Mouse (Mus musculus) spleen, postnatal 10 days (tissue): ENCODE results near the gene Scn8a.

Experiments used
- DNase-seq, 2 experiments: peaks; one replicate each; pipeline ENCODE4 v3.0.0; 2021 to 2022; ENCODE audit warnings: low spot score in 2 of 2

Gene Scn8a

GRCm38 (mm10) chr15:100879073-100879472, 9.4 kb downstream of the Scn8a start:
- DNase-seq: no peak

GRCm38 (mm10) chr15:100881385-100881784, 11.7 kb downstream of the Scn8a start:
- DNase-seq: no peak

DNA sequence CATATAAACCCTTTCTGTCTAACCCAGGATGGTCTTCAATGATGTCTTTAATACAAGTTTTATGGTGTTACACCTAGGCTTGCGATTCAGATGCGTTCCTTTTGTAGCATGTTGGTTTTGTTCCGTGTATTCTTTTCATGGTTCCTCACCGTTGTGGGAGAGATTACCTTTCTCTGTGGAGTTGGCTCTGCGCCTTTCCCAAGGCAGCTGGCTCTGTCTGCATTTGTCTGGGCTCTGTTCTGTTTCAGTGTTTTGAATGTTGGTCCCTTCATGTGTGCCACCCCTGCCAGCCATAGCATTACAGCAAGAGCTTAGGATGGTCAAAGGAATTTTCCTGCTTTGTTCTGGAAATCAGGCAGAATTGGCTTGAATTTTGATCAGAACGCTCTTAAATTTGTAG, 14.8 kb downstream of the Scn8a start:
- no peak for DNase-seq

DNA sequence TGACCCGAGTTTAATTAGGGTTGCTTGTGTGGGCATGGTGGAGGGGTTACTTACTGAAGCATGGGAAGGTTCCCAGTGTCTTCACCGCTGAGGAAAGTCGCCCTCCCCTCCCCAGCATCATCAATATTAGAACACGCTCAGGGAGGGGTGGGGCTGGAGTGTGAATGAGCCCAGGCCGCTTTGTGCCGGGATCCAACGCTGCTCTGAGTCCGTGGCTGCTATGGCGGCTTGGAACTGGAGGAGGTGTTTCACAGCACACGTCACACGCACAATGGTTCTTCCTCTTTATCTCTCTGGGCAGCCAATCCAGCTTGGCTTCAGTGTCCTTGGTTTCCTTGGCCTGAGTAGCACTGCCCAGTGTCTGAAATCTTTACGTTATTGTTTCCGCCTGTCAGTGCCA, 22.3 kb downstream of the Scn8a start:
- no peak for DNase-seq

DNA sequence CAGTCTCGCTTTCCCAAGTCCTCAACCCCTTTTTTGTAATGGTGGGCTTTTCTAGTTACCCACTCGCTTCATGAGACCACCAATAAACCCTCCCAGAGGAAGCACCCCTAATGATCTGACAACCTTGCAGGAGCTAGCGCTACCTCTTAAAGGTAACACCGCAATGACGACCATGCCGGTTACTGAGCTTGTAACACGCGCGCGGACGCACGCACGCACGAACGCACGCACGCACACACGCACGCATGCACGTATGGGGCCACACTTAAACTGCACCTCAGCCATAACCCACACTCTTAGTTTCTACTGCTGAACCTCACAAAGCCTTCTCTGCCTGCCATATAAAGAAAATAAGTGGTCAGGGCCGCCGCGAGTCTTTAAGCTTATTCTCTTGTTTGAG, 26.8 kb downstream of the Scn8a start:
- no peak for DNase-seq

DNA sequence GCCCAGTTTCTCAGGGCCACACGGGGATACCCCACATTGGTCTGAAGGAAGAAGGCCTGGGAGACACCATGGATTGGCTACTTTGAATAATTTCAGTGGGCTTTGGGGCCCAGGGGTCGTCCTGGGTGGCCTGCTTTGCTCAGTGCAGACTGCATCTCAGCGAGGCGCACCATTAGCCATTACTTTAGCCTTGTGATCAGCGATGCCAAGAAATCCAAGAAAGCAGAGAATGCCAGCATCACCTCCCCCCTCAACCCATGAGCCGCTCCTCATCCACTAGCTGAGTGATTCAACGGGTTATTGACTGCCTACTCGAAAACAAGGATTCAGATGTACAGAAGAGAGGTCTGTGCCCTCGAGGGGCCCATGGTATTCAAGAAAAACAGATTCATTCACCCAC, 34.2 kb downstream of the Scn8a start:
- no peak for DNase-seq

DNA sequence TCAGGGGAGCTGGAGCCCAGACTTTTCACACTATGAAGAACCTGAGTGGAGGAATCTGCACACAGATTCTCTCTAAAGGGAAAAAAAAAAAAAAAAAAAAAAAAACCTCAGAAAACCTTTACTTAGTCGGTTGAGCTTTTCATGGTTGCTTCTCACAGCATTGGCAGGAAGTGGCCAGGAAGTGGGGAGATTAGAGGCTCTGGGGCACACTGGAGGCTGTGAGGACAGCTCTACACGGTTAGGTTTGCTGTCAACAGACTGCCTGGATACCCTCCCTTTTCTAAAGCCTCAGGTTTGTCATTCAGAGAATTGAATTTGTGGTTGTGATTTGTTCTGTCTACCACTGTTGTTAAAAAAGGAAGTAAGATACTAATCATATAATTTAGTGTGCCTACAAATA, 35.3 kb downstream of the Scn8a start:
- DNase-seq: peak in 1 of 2 experiments; percentile 53

GRCm38 (mm10) chr15:100905751-100906150, 36.1 kb downstream of the Scn8a start:
- DNase-seq: no peak

- DNase-seq: no peak
These were observed 39.2 kb downstream of the Scn8a start for GRCm38 (mm10) chr15:100908817-100909216.

- no peak for DNase-seq
These were observed 40.1 kb downstream of the Scn8a start for GRCm38 (mm10) chr15:100909734-100910163.

DNA sequence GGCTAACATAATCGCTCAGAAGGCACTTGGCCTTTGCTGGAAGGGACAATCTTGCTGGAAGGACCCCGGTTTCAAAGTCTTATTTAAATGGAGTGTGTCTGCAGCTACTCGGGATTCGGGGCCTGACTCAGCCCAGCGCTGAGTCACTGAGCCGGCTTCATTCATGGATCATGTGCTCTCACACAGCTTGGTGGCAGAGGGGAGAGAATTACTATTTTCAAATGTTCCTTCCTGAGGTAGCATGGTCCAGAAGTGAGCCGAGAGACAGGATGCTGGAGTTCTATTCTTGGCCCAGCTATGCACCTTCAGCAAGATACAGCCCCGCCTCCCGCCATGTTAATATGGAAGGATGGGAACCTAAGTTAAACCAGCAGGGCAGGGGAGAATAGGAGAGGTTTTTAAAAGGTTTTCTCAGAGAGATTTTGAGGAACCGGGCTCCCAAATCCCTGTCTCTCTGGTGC, 40.8 kb downstream of the Scn8a start:
- no peak for DNase-seq

DNA sequence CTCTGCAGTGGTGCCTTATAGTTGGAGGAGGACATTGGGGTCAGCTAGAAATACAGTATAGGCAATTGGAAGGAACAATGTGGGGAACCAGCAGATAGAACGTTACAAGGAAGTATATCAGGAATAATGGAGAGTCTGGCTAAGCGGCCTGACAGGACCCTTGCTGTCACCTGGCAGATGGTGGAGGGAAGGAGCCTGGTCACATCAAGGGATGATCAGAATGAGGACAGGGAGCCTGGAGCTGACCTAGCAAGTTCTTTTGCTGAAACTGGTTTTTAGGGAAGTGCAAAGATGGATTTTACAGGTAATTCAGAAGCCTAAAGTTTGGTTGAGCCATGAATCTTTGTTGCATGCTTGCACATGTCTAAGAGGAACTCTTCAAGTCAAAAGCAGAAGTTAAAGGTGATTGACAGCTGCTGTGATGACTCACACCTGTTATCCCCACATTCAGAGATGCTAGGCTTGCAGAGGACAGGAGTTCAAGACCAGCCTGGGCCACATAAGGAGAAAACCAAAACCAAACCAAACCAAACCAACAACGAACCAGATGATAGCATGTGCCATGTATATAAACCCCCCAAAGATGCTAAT, 43.1 kb downstream of the Scn8a start:
- DNase-seq: no peak

DNA sequence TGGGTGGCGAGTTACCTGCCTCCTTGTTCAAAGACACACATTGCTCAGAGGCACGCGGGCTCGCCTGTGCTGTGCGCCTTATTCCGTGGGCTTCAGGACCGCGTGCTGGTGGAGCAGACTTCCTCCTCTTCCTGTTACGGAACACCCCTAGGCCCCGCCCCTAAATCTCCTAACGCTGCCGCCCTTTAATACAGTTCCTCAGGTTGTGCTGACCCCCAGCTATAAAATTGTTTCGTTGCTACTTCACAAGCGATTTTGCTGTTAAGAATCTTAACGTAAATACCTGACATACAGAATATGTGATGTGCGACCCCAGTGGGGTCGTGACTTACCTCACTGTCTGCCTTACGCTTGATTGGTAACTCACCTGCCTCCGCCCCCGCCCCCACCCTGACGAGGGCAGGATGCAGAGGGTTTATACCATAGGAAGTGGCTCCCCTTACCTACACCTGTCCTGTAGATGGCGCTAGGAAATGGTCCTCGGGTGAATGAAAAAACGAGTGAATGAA, 45.1 kb downstream of the Scn8a start:
- DNase-seq: peak in 1 of 2 experiments; percentile 23

DNA sequence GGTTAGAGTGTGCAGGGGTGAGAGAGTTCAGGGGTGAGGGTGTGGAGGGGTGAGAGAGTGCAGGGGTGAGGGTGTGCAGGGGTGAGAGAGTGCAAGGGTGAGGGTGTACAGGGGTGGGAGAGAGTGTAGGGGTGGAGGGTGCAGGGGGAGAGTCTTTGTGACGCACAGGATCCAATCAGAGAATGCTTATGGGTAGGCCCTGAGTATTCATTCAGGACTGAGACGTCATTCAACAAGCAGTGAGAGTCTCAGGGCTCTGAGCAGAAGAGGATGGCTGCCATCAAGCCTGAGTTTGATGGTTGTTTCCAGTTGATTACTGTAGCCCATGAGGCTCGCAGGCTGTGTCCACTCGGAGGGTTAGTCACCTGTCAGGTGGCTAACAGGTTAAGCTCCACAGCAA, 48.4 kb downstream of the Scn8a start:
- no peak for DNase-seq

- no peak for DNase-seq
These were observed 52.6 kb downstream of the Scn8a start for GRCm38 (mm10) chr15:100922210-100922609.

DNA sequence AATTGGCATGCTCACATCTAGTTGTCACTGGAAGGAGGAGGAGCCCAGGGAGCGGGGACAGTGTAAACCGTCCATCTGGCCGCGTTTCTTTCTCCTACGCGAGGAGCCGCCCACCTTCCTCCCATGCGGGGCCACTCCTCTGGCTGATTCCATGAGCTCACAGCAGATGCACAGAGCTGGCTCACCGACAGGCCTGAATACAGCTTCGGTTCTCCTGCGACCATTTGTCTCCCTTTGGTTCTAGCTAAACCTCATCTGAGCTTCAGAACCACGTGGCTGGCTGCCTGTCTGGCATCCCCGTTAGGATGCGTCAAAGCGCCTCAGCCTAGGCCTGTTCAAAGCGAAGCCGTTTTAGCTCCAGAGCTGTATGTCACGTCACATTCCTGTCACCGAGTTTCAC, 53.8 kb downstream of the Scn8a start:
- DNase-seq: no peak

GRCm38 (mm10) chr15:100924941-100925340, 55.3 kb downstream of the Scn8a start:
- no peak for DNase-seq

- DNase-seq: no peak
These were observed 60.8 kb downstream of the Scn8a start for GRCm38 (mm10) chr15:100930477-100930876.

GRCm38 (mm10) chr15:100936176-100936575, 66.5 kb downstream of the Scn8a start:
- DNase-seq: no peak

- DNase-seq: no peak
These were observed 78.7 kb downstream of the Scn8a start for GRCm38 (mm10) chr15:100948383-100948782.

GRCm38 (mm10) chr15:100949169-100949568, 79.5 kb downstream of the Scn8a start:
- no peak for DNase-seq

- no peak for DNase-seq
These were observed 81.8 kb downstream of the Scn8a start for GRCm38 (mm10) chr15:100951491-100951890.

- DNase-seq: no peak
These were observed 82.6 kb downstream of the Scn8a start for GRCm38 (mm10) chr15:100952292-100952691.

- no peak for DNase-seq
These were observed 83.2 kb downstream of the Scn8a start for GRCm38 (mm10) chr15:100952854-100953253.
